Mouse (Mus musculus) embryo, embryonic 11.5 days (tissue): Measurements from ENCODE around the gene Lpin2.

Experiments
- DNase-seq: peaks from one replicate; pipeline ENCODE4 v3.0.0-alpha.2; 2012; ENCODE audit warnings: low read depth, low spot score

Gene Lpin2

GRCm38 (mm10) chr17:71260658-71261057 is 78.3 kb downstream of the Lpin2 start:
- DNase-seq, result no peak

GRCm38 (mm10) chr17:71263136-71263535 is 80.8 kb downstream of the Lpin2 start:
- DNase-seq, result no peak

GRCm38 (mm10) chr17:71264739-71265138 is 82.4 kb downstream of the Lpin2 start:
- DNase-seq, result no peak

GRCm38 (mm10) chr17:71265336-71266051 is 83.1 kb downstream of the Lpin2 start:
- DNase-seq, result no peak

- no peak for DNase-seq
Measured at GRCm38 (mm10) chr17:71267374-71267773, 85.0 kb downstream of the Lpin2 start.

- no peak for DNase-seq
Measured at GRCm38 (mm10) chr17:71268152-71268551, 85.8 kb downstream of the Lpin2 start.

GRCm38 (mm10) chr17:71268599-71268998 is 86.2 kb downstream of the Lpin2 start:
- DNase-seq, result no peak

- DNase-seq, result no peak
Measured at GRCm38 (mm10) chr17:71273901-71274300, 91.5 kb downstream of the Lpin2 start.

- DNase-seq, result no peak
Measured at GRCm38 (mm10) chr17:71276771-71277170, 94.4 kb downstream of the Lpin2 start.

- no peak for DNase-seq
Measured at GRCm38 (mm10) chr17:71277701-71278491, 95.5 kb downstream of the Lpin2 start.

GRCm38 (mm10) chr17:71282716-71283115 is 100.4 kb downstream of the Lpin2 start:
- no peak for DNase-seq

GRCm38 (mm10) chr17:71283237-71283636 is 100.9 kb downstream of the Lpin2 start:
- no peak for DNase-seq

- no peak for DNase-seq
Measured at GRCm38 (mm10) chr17:71284890-71285289, 102.5 kb downstream of the Lpin2 start.

GRCm38 (mm10) chr17:71285929-71286328 is 103.6 kb downstream of the Lpin2 start:
- DNase-seq, result no peak

GRCm38 (mm10) chr17:71287586-71287985 is 105.2 kb downstream of the Lpin2 start:
- no peak for DNase-seq

GRCm38 (mm10) chr17:71288145-71288758 is 105.9 kb downstream of the Lpin2 start:
- DNase-seq, result no peak

- DNase-seq, result no peak
Measured at GRCm38 (mm10) chr17:71288808-71289548, 106.6 kb downstream of the Lpin2 start.

GRCm38 (mm10) chr17:71289572-71290176 is 107.3 kb downstream of the Lpin2 start:
- no peak for DNase-seq

- no peak for DNase-seq
Measured at GRCm38 (mm10) chr17:71290486-71291410, 108.4 kb downstream of the Lpin2 start.

- no peak for DNase-seq
Measured at GRCm38 (mm10) chr17:71291897-71292420, 109.6 kb downstream of the Lpin2 start.
